Mouse (Mus musculus): ENCODE results near the gene Pde10a. TPM values are rescaled to one million over a fixed set of nuclear protein-coding genes. Genes with fewer than 3 reads are reported as not detected.

Pde10a gene
- polyA plus RNA-seq, 1 experiment = 0.34 TPM

- H3ac ChIP-seq (ENCODE audit: control insufficient read depth, insufficient read length) = no peak overlapping the region
- no peak overlapping the region for H3K4me3 ChIP-seq
- no peak overlapping the region for H3K4me2 ChIP-seq (ENCODE audit: low read depth)
- H3K79me2 ChIP-seq (ENCODE audit: control insufficient read depth, insufficient read depth) = no peaks in the 10 kb centered on the region
- H3K27me3 ChIP-seq (ENCODE audit: control insufficient read depth, insufficient read depth, insufficient read length) = no peaks in the 10 kb centered on the region
- TF ChIP-seq REST (IDR thresholded peaks at IDR 0.05; ENCODE audit: insufficient read depth, insufficient read length) (no peak), POLR2AphosphoS2 (IDR thresholded peaks at IDR 0.05; ENCODE audit: insufficient read length, low read depth) (no peak), POLR2A (IDR thresholded peaks at IDR 0.05; ENCODE audit: insufficient read length, low read depth) (no peak), MYOD1 (IDR thresholded peaks at IDR 0.05; ENCODE audit: control insufficient read depth in 1 of 3, insufficient read length in 2 of 3, low read depth in 2 of 3) (no peak), MYOG (IDR thresholded peaks at IDR 0.05; ENCODE audit: control insufficient read depth in 1 of 3, insufficient read depth in 1 of 3, insufficient read length in 2 of 3, low read depth in 2 of 3) (no peak), CEBPB (IDR thresholded peaks at IDR 0.05; ENCODE audit: insufficient read depth, poor library complexity, severe bottlenecking) (no peak), MAX (IDR thresholded peaks at IDR 0.05; ENCODE audit: low read depth) (no peak), SRF (IDR thresholded peaks at IDR 0.05; ENCODE audit: control insufficient read depth, insufficient read length, low read depth) (no peak), E2F4 (IDR thresholded peaks at IDR 0.05; ENCODE audit: insufficient read depth) (no peak), USF1 (IDR thresholded peaks at IDR 0.05; ENCODE audit: low read depth) (no peak), TCF3 (IDR thresholded peaks at IDR 0.05; ENCODE audit: insufficient read length, low read depth) (no peak), TCF12 (IDR thresholded peaks at IDR 0.05; ENCODE audit: insufficient read depth, poor library complexity, severe bottlenecking) (no peak)
- H3K36me3 ChIP-seq (ENCODE audit: control insufficient read depth, insufficient read depth) = no peaks in the 10 kb centered on the region
These were observed 342.4 kb downstream of the Pde10a start for GRCm38 (mm10) chr17:8867331-8868237.

GRCm38 (mm10) chr17:8869287-8869686 is 344.1 kb downstream of the Pde10a start:
- Histone ChIP-seq H3K36me3 (ENCODE audit: control insufficient read depth, insufficient read depth) (no peaks in the 10 kb centered on the region), H3K4me3 (no peak overlapping the region), H3K27me3 (ENCODE audit: control insufficient read depth, insufficient read depth, insufficient read length) (no peaks in the 10 kb centered on the region), H3ac (ENCODE audit: control insufficient read depth, insufficient read length) (no peak overlapping the region), H3K4me2 (ENCODE audit: low read depth) (no peak overlapping the region), H3K79me2 (ENCODE audit: control insufficient read depth, insufficient read depth) (no peaks in the 10 kb centered on the region)
- TF ChIP-seq TCF12 (IDR thresholded peaks at IDR 0.05; ENCODE audit: insufficient read depth, poor library complexity, severe bottlenecking) (no peak), MAX (IDR thresholded peaks at IDR 0.05; ENCODE audit: low read depth) (no peak), CEBPB (IDR thresholded peaks at IDR 0.05; ENCODE audit: insufficient read depth, poor library complexity, severe bottlenecking) (no peak), E2F4 (IDR thresholded peaks at IDR 0.05; ENCODE audit: insufficient read depth) (no peak), TCF3 (IDR thresholded peaks at IDR 0.05; ENCODE audit: insufficient read length, low read depth) (no peak), POLR2AphosphoS2 (IDR thresholded peaks at IDR 0.05; ENCODE audit: insufficient read length, low read depth) (no peak), POLR2A (IDR thresholded peaks at IDR 0.05; ENCODE audit: insufficient read length, low read depth) (no peak), SRF (IDR thresholded peaks at IDR 0.05; ENCODE audit: control insufficient read depth, insufficient read length, low read depth) (no peak), MYOG (IDR thresholded peaks at IDR 0.05; ENCODE audit: control insufficient read depth in 1 of 3, insufficient read depth in 1 of 3, insufficient read length in 2 of 3, low read depth in 2 of 3) (no peak), REST (IDR thresholded peaks at IDR 0.05; ENCODE audit: insufficient read depth, insufficient read length) (no peak), USF1 (IDR thresholded peaks at IDR 0.05; ENCODE audit: low read depth) (no peak), MYOD1 (IDR thresholded peaks at IDR 0.05; ENCODE audit: control insufficient read depth in 1 of 3, insufficient read length in 2 of 3, low read depth in 2 of 3) (no peak)

GRCm38 (mm10) chr17:8870848-8871247 is 345.7 kb downstream of the Pde10a start:
- Histone ChIP-seq H3K4me3 (no peak overlapping the region), H3K27me3 (ENCODE audit: control insufficient read depth, insufficient read depth, insufficient read length) (peaks cover 3% of the 10 kb centered on the region), H3K4me2 (ENCODE audit: low read depth) (no peak overlapping the region), H3K79me2 (ENCODE audit: control insufficient read depth, insufficient read depth) (no peaks in the 10 kb centered on the region), H3ac (ENCODE audit: control insufficient read depth, insufficient read length) (no peak overlapping the region), H3K36me3 (ENCODE audit: control insufficient read depth, insufficient read depth) (no peaks in the 10 kb centered on the region)
- TF ChIP-seq SRF (IDR thresholded peaks at IDR 0.05; ENCODE audit: control insufficient read depth, insufficient read length, low read depth) = no peak
- TF ChIP-seq CEBPB (IDR thresholded peaks at IDR 0.05; ENCODE audit: insufficient read depth, poor library complexity, severe bottlenecking) = no peak
- no peak for TF ChIP-seq MYOG (IDR thresholded peaks at IDR 0.05; ENCODE audit: control insufficient read depth in 1 of 3, insufficient read depth in 1 of 3, insufficient read length in 2 of 3, low read depth in 2 of 3)
- TF ChIP-seq REST (IDR thresholded peaks at IDR 0.05; ENCODE audit: insufficient read depth, insufficient read length) = no peak
- no peak for TF ChIP-seq TCF12 (IDR thresholded peaks at IDR 0.05; ENCODE audit: insufficient read depth, poor library complexity, severe bottlenecking)
- TF ChIP-seq MYOD1 (IDR thresholded peaks at IDR 0.05; ENCODE audit: control insufficient read depth in 1 of 3, insufficient read length in 2 of 3, low read depth in 2 of 3) = no peak
- no peak for TF ChIP-seq TCF3 (IDR thresholded peaks at IDR 0.05; ENCODE audit: insufficient read length, low read depth)
- no peak for TF ChIP-seq USF1 (IDR thresholded peaks at IDR 0.05; ENCODE audit: low read depth)
- no peak for TF ChIP-seq POLR2AphosphoS2 (IDR thresholded peaks at IDR 0.05; ENCODE audit: insufficient read length, low read depth)
- TF ChIP-seq E2F4 (IDR thresholded peaks at IDR 0.05; ENCODE audit: insufficient read depth) = no peak
- no peak for TF ChIP-seq POLR2A (IDR thresholded peaks at IDR 0.05; ENCODE audit: insufficient read length, low read depth)
- no peak for TF ChIP-seq MAX (IDR thresholded peaks at IDR 0.05; ENCODE audit: low read depth)

GRCm38 (mm10) chr17:8871396-8871795 is 346.2 kb downstream of the Pde10a start:
- Histone ChIP-seq H3ac (ENCODE audit: control insufficient read depth, insufficient read length) (no peak overlapping the region), H3K36me3 (ENCODE audit: control insufficient read depth, insufficient read depth) (no peaks in the 10 kb centered on the region), H3K4me3 (no peak overlapping the region), H3K27me3 (ENCODE audit: control insufficient read depth, insufficient read depth, insufficient read length) (peaks cover 6% of the 10 kb centered on the region), H3K4me2 (ENCODE audit: low read depth) (no peak overlapping the region), H3K79me2 (ENCODE audit: control insufficient read depth, insufficient read depth) (no peaks in the 10 kb centered on the region)
- TF ChIP-seq TCF12 (IDR thresholded peaks at IDR 0.05; ENCODE audit: insufficient read depth, poor library complexity, severe bottlenecking) = no peak
- no peak for TF ChIP-seq MYOG (IDR thresholded peaks at IDR 0.05; ENCODE audit: control insufficient read depth in 1 of 3, insufficient read depth in 1 of 3, insufficient read length in 2 of 3, low read depth in 2 of 3)
- TF ChIP-seq E2F4 (IDR thresholded peaks at IDR 0.05; ENCODE audit: insufficient read depth) = no peak
- TF ChIP-seq CEBPB (IDR thresholded peaks at IDR 0.05; ENCODE audit: insufficient read depth, poor library complexity, severe bottlenecking) = no peak
- no peak for TF ChIP-seq MAX (IDR thresholded peaks at IDR 0.05; ENCODE audit: low read depth)
- TF ChIP-seq MYOD1 (IDR thresholded peaks at IDR 0.05; ENCODE audit: control insufficient read depth in 1 of 3, insufficient read length in 2 of 3, low read depth in 2 of 3) = no peak
- no peak for TF ChIP-seq SRF (IDR thresholded peaks at IDR 0.05; ENCODE audit: control insufficient read depth, insufficient read length, low read depth)
- TF ChIP-seq POLR2A (IDR thresholded peaks at IDR 0.05; ENCODE audit: insufficient read length, low read depth) = no peak
- TF ChIP-seq REST (IDR thresholded peaks at IDR 0.05; ENCODE audit: insufficient read depth, insufficient read length) = no peak
- TF ChIP-seq POLR2AphosphoS2 (IDR thresholded peaks at IDR 0.05; ENCODE audit: insufficient read length, low read depth) = no peak
- no peak for TF ChIP-seq TCF3 (IDR thresholded peaks at IDR 0.05; ENCODE audit: insufficient read length, low read depth)
- TF ChIP-seq USF1 (IDR thresholded peaks at IDR 0.05; ENCODE audit: low read depth) = no peak

All from myocyte (in vitro differentiated cells).